Mouse (Mus musculus) small intestine, adult 2 months (tissue): Measurements from ENCODE around the gene Add3.

ENCODE experiments used
- CTCF ChIP-seq: fragments of 200-500 bp; IDR thresholded peaks from 2 replicates; pipeline ENCODE4 v1.5.1; 2012; ENCODE audit warnings: low read depth, mild to moderate bottlenecking, control low read depth, inconsistent platforms, low read length, moderate library complexity, mixed read lengths; ENCODE audit not compliant: insufficient replicate concordance, insufficient read length; ENCODE audit errors: extremely low read depth
- POLR2A ChIP-seq: fragments of 200-500 bp; IDR thresholded peaks from 2 replicates; pipeline ENCODE4 v1.6.1; 2012; ENCODE audit warnings: low read depth, mild to moderate bottlenecking, control low read depth, inconsistent platforms, low read length, moderate library complexity

DNA sequence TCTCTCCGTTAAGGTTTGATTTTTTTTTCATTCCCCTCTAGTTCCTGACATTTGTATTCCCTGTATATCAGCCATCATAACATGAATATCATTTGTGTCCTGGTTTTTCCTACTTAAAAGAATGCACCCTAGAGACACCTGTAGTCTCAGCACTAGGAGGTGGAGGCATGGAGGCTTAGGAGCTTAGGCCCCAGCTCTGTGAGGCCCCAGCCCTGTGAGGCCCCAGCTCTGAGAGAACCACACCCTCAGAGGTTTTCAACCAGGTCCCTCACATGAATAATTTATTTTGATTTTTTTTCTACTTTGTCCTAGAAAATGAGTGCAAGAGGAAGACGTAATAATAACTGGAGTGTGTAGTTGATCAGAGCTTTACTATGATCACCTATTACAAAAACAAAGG, 107.3 kb downstream of the Add3 start:
- TF ChIP-seq CTCF (no peak), POLR2A (no peak)
